Mouse (Mus musculus): ENCODE measurements around the gene Ppp2r3c. TPM values are rescaled to one million over a fixed set of nuclear protein-coding genes. Genes with fewer than 3 reads are reported as not detected.
"Not testable (repeated sequence)": the region's sequence is repeated elsewhere in the genome, so short reads cannot be mapped to it uniquely, and the experiment has no call there.

Gene Ppp2r3c
- polyA plus RNA-seq (2012), result 0.04 and 0.06 TPM in 2 replicates

GRCm38 (mm10) chr12:55302485-55303441 is at the start of gene Ppp2r3c:
Ppp2r3c (minus strand) TSS chr12:55302998.
- TF ChIP-seq GATA1 (IDR thresholded peaks at IDR 0.05; ENCODE audit: low read length) (no peak), TAL1 (IDR thresholded peaks at IDR 0.05; ENCODE audit: low read length) (no peak)
- Histone ChIP-seq H3K4me1 (ENCODE audit: control insufficient read depth) (peaks cover 34% of the 10 kb centered on the region), H3K9me3 (ENCODE audit: control insufficient read depth, low read length) (no peaks in the 10 kb centered on the region), H3K4me3 (replicated peaks) (peak within 1 kb of the TSS; percentile 69), H3K36me3 (ENCODE audit: control insufficient read depth) (peaks cover 39% of the 10 kb centered on the region), H3K27me3 (ENCODE audit: control insufficient read depth) (no peaks in the 10 kb centered on the region)

GRCm38 (mm10) chr12:55344583-55344982 is 41.8 kb upstream of the Ppp2r3c start:
- peaks cover 2% of the 10 kb centered on the region; the same call in 1 of the 2 replicates for H3K4me1 ChIP-seq (ENCODE audit: control insufficient read depth)
- TF ChIP-seq TAL1 (IDR thresholded peaks at IDR 0.05; ENCODE audit: low read length), result no peak
- no peak for TF ChIP-seq GATA1 (IDR thresholded peaks at IDR 0.05; ENCODE audit: low read length)
- no peaks in the 10 kb centered on the region for H3K36me3 ChIP-seq (ENCODE audit: control insufficient read depth)
- H3K27me3 ChIP-seq (ENCODE audit: control insufficient read depth), result peaks cover 11% of the 10 kb centered on the region; the same call in 1 of the 2 replicates
- no peaks in the 10 kb centered on the region for H3K9me3 ChIP-seq (ENCODE audit: control insufficient read depth, low read length)
- H3K4me3 ChIP-seq (replicated peaks), result no peak overlapping the region

- peaks cover 9% of the 10 kb centered on the region; the same call in 1 of the 2 replicates for H3K27me3 ChIP-seq (ENCODE audit: control insufficient read depth)
- TF ChIP-seq GATA1 (IDR thresholded peaks at IDR 0.05; ENCODE audit: low read length) (no peak), TAL1 (IDR thresholded peaks at IDR 0.05; ENCODE audit: low read length) (no peak)
- H3K9me3 ChIP-seq (ENCODE audit: control insufficient read depth, low read length), result no peaks in the 10 kb centered on the region
- peaks cover 2% of the 10 kb centered on the region; the same call in 1 of the 2 replicates for H3K4me1 ChIP-seq (ENCODE audit: control insufficient read depth)
- no peaks in the 10 kb centered on the region for H3K36me3 ChIP-seq (ENCODE audit: control insufficient read depth)
- H3K4me3 ChIP-seq (replicated peaks), result no peak overlapping the region
These were observed 41.2 kb upstream of the Ppp2r3c start for GRCm38 (mm10) chr12:55343998-55344397.

GRCm38 (mm10) chr12:55343045-55343444 is 40.2 kb upstream of the Ppp2r3c start:
- H3K4me1 ChIP-seq (ENCODE audit: control insufficient read depth); H3K36me3 ChIP-seq (ENCODE audit: control insufficient read depth); H3K27me3 ChIP-seq (ENCODE audit: control insufficient read depth); H3K9me3 ChIP-seq (ENCODE audit: control insufficient read depth, low read length); H3K4me3 ChIP-seq (replicated peaks): not testable (repeated sequence)

- H3K36me3 ChIP-seq (ENCODE audit: control insufficient read depth); H3K4me1 ChIP-seq (ENCODE audit: control insufficient read depth); H3K9me3 ChIP-seq (ENCODE audit: control insufficient read depth, low read length); H3K27me3 ChIP-seq (ENCODE audit: control insufficient read depth); H3K4me3 ChIP-seq (replicated peaks): not testable (repeated sequence)
These were observed 35.7 kb upstream of the Ppp2r3c start for GRCm38 (mm10) chr12:55338490-55338889.

- Histone ChIP-seq H3K27me3 (ENCODE audit: control insufficient read depth) (no peaks in the 10 kb centered on the region), H3K9me3 (ENCODE audit: control insufficient read depth, low read length) (no peaks in the 10 kb centered on the region), H3K4me3 (replicated peaks) (no peak overlapping the region), H3K4me1 (ENCODE audit: control insufficient read depth) (peaks cover 11% of the 10 kb centered on the region), H3K36me3 (ENCODE audit: control insufficient read depth) (peaks cover 5% of the 10 kb centered on the region)
- no peak for TF ChIP-seq TAL1 (IDR thresholded peaks at IDR 0.05; ENCODE audit: low read length)
- no peak for TF ChIP-seq GATA1 (IDR thresholded peaks at IDR 0.05; ENCODE audit: low read length)
These were observed 30.9 kb upstream of the Ppp2r3c start for GRCm38 (mm10) chr12:55333662-55334061.

GRCm38 (mm10) chr12:55329351-55329750 is 26.6 kb upstream of the Ppp2r3c start:
- TF ChIP-seq GATA1 (IDR thresholded peaks at IDR 0.05; ENCODE audit: low read length), result no peak
- TF ChIP-seq TAL1 (IDR thresholded peaks at IDR 0.05; ENCODE audit: low read length), result no peak
- no peaks in the 10 kb centered on the region for H3K27me3 ChIP-seq (ENCODE audit: control insufficient read depth)
- H3K4me3 ChIP-seq (replicated peaks), result no peak overlapping the region
- H3K9me3 ChIP-seq (ENCODE audit: control insufficient read depth, low read length), result no peaks in the 10 kb centered on the region
- peaks cover 17% of the 10 kb centered on the region for H3K4me1 ChIP-seq (ENCODE audit: control insufficient read depth)
- H3K36me3 ChIP-seq (ENCODE audit: control insufficient read depth), result peaks cover 5% of the 10 kb centered on the region

- H3K4me1 ChIP-seq (ENCODE audit: control insufficient read depth), result peaks cover 17% of the 10 kb centered on the region
- no peaks in the 10 kb centered on the region for H3K9me3 ChIP-seq (ENCODE audit: control insufficient read depth, low read length)
- no peaks in the 10 kb centered on the region for H3K27me3 ChIP-seq (ENCODE audit: control insufficient read depth)
- TF ChIP-seq GATA1 (IDR thresholded peaks at IDR 0.05; ENCODE audit: low read length) (no peak), TAL1 (IDR thresholded peaks at IDR 0.05; ENCODE audit: low read length) (no peak)
- peaks cover 5% of the 10 kb centered on the region for H3K36me3 ChIP-seq (ENCODE audit: control insufficient read depth)
- no peak overlapping the region for H3K4me3 ChIP-seq (replicated peaks)
These were observed 26.0 kb upstream of the Ppp2r3c start for GRCm38 (mm10) chr12:55328784-55329183.

- TF ChIP-seq TAL1 (IDR thresholded peaks at IDR 0.05; ENCODE audit: low read length), result no peak
- no peak for TF ChIP-seq GATA1 (IDR thresholded peaks at IDR 0.05; ENCODE audit: low read length)
- H3K4me3 ChIP-seq (replicated peaks), result no peak overlapping the region
- no peaks in the 10 kb centered on the region for H3K27me3 ChIP-seq (ENCODE audit: control insufficient read depth)
- peaks cover 17% of the 10 kb centered on the region for H3K4me1 ChIP-seq (ENCODE audit: control insufficient read depth)
- peaks cover 3% of the 10 kb centered on the region for H3K36me3 ChIP-seq (ENCODE audit: control insufficient read depth)
- no peaks in the 10 kb centered on the region for H3K9me3 ChIP-seq (ENCODE audit: control insufficient read depth, low read length)
These were observed 22.9 kb upstream of the Ppp2r3c start for GRCm38 (mm10) chr12:55325702-55326101.

Data from erythroblast, embryonic 14.5 days (primary cell).